Mouse (Mus musculus): ENCODE results near the gene Slc39a9. TPM values are rescaled to one million over a fixed set of nuclear protein-coding genes. Genes with fewer than 3 reads are reported as not detected.

The Slc39a9 gene
- polyA plus RNA-seq (2012; rRNA removed; ENCODE audit: low replicate concordance) = 38.4 and 49.6 TPM in 2 replicates

GRCm38 (mm10) chr12:80643693-80644505 lies at the start of gene Slc39a9, which contains the start of gene Erh:
TSS of gene Slc39a9 (plus strand) at chr12:80643883.
TSS of gene Erh (minus strand) at chr12:80644341.

GRCm38 (mm10) chr12:80692269-80692972 lies 48.7 kb downstream of the Slc39a9 start, which contains the start of gene Plekhd1:
TSS of gene Plekhd1 (plus strand) at chr12:80692591.

Other genes with a start within 250 kb of the Slc39a9 start
- 21.6 and 23.4 TPM in 2 replicates for gene Dcaf5, start 207.3 kb upstream of the Slc39a9 start, polyA plus RNA-seq (2012; rRNA removed; ENCODE audit: low replicate concordance)
- gene Exd2, start 180.8 kb upstream of the Slc39a9 start, polyA plus RNA-seq (2012; rRNA removed; ENCODE audit: low replicate concordance) = 8.4 and 22.0 TPM in 2 replicates
- 8.3 and 9.9 TPM in 2 replicates for gene Galnt16, start 125.6 kb upstream of the Slc39a9 start, polyA plus RNA-seq (2012; rRNA removed; ENCODE audit: low replicate concordance)
- gene Erh, start 458 bp downstream of the Slc39a9 start, polyA plus RNA-seq (2012; rRNA removed; ENCODE audit: low replicate concordance) = 11.1 and 33.7 TPM in 2 replicates
- gene Plekhd1, start 48.7 kb downstream of the Slc39a9 start, polyA plus RNA-seq (2012; rRNA removed; ENCODE audit: low replicate concordance) = 0.69 and 0.91 TPM in 2 replicates
- gene Ccdc177, start 116.8 kb downstream of the Slc39a9 start, polyA plus RNA-seq (2012; rRNA removed; ENCODE audit: low replicate concordance) = 0.02 TPM in 1 of 2 replicates, not detected in the other
- 47.4 and 57.9 TPM in 2 replicates for gene Susd6, start 146.6 kb downstream of the Slc39a9 start, polyA plus RNA-seq (2012; rRNA removed; ENCODE audit: low replicate concordance)

Measured in mammary gland, adult 2 months (tissue).